Mouse (Mus musculus) megakaryocyte-erythroid progenitor cell, adult 5-6 weeks (primary cell): ENCODE results near the gene Fancg. TPM values are rescaled to one million over a fixed set of nuclear protein-coding genes. Genes with fewer than 3 reads are reported as not detected.

Experiments
- ATAC-seq: replicated peaks from 2 replicates; pipeline ENCODE4 v1.8.0; 2016; ENCODE audit warnings: mild to moderate bottlenecking, inconsistent platforms; ENCODE audit not compliant: severe bottlenecking, poor library complexity, low FRiP score, low TSS enrichment
- total RNA-seq, 2 experiments: library from RNA; stranded (forward) in 1 of 2; stranded (reverse) in 1 of 2; fragments of 200-1000, 215-1000 nt in 1 of 2; fragments of >200 nt in 1 of 2; fragmentation: Nextera tagmentation in 1 of 2; gene quantifications; 2 replicates each; pipeline ENCODE4 v1.2.3; 2014 to 2017

Gene Fancg
- total RNA-seq, 2 experiments from 2014 or later: 8.3 to 24.2 TPM

- ATAC-seq: no peak
These were observed 26.1 kb upstream of the Fancg start for GRCm38 (mm10) chr4:43036356-43036755.

- no peak for ATAC-seq
These were observed 25.5 kb upstream of the Fancg start for GRCm38 (mm10) chr4:43035851-43036250.

- no peak for ATAC-seq
These were observed 23.2 kb upstream of the Fancg start for GRCm38 (mm10) chr4:43033481-43033880.

- ATAC-seq: no peak
These were observed 22.2 kb upstream of the Fancg start for GRCm38 (mm10) chr4:43032501-43032900.

GRCm38 (mm10) chr4:43031237-43031995, 21.1 kb upstream of the Fancg start, which contains the start of gene Stoml2:
Stoml2 (minus strand) TSS chr4:43031710.
- ATAC-seq: peak; percentile 95

- ATAC-seq: peak; percentile 41
These were observed 20.5 kb upstream of the Fancg start for GRCm38 (mm10) chr4:43030780-43031230.

- ATAC-seq: no peak
These were observed 20.0 kb upstream of the Fancg start for GRCm38 (mm10) chr4:43030352-43030751.

- ATAC-seq: no peak
These were observed 19.4 kb upstream of the Fancg start for GRCm38 (mm10) chr4:43029749-43030148.

GRCm38 (mm10) chr4:43029121-43029520, 18.8 kb upstream of the Fancg start:
- ATAC-seq: no peak

GRCm38 (mm10) chr4:43025084-43025960, 15.0 kb upstream of the Fancg start, which contains the start of gene Pigo:
Pigo (minus strand) TSS chr4:43025819.
- ATAC-seq: peak; percentile 90

- ATAC-seq: no peak
These were observed 14.4 kb upstream of the Fancg start for GRCm38 (mm10) chr4:43024673-43025072.

GRCm38 (mm10) chr4:43021341-43021740, 11.0 kb upstream of the Fancg start:
- ATAC-seq: no peak

- ATAC-seq: no peak
These were observed 10.6 kb upstream of the Fancg start for GRCm38 (mm10) chr4:43020876-43021275.

- ATAC-seq: peak; percentile 59
These were observed 9.5 kb upstream of the Fancg start for GRCm38 (mm10) chr4:43019641-43020465.

- ATAC-seq: no peak
These were observed 8.9 kb upstream of the Fancg start for GRCm38 (mm10) chr4:43019176-43019575.

- ATAC-seq: no peak
These were observed 7.8 kb upstream of the Fancg start for GRCm38 (mm10) chr4:43018156-43018555.

GRCm38 (mm10) chr4:43012091-43012490, 1.8 kb upstream of the Fancg start:
- ATAC-seq: no peak

- peak; percentile 56; the same call in 1 of the 2 replicates for ATAC-seq
These were observed 4.5 kb downstream of the Fancg start for GRCm38 (mm10) chr4:43005765-43006164.

GRCm38 (mm10) chr4:43004951-43005350, 5.4 kb downstream of the Fancg start:
- ATAC-seq: no peak
